Mouse (Mus musculus): ENCODE data around the gene Abi3bp. TPM values are rescaled to one million over a fixed set of nuclear protein-coding genes. Genes with fewer than 3 reads are reported as not detected.
A peak's percentile ranks its signal among the peaks of the same experiment; 100 is the strongest.

The Abi3bp gene
- polyA plus RNA-seq, 1 experiment from 2014 or later: 0.44 TPM

GRCm38 (mm10) chr16:56686747-56687146 is 209.1 kb downstream of the Abi3bp start:
- Histone ChIP-seq H3K4me2 (no peak overlapping the region), H3K27me3 (replicated peaks; ENCODE audit: control insufficient read depth, insufficient read depth, low read length) (no peaks in the 10 kb centered on the region), H3K9me3 (ENCODE audit: control insufficient read depth, low read length) (no peaks in the 10 kb centered on the region), H3K27ac (ENCODE audit: low read depth, low read length) (no peak overlapping the region), H3K4me3 (ENCODE audit: low read depth, low read length) (no peak overlapping the region), H3K36me3 (ENCODE audit: control insufficient read depth, insufficient read depth, low read length) (peaks cover 10% of the 10 kb centered on the region), H3K4me1 (replicated peaks; ENCODE audit: control insufficient read depth, insufficient read depth, low read length) (no peaks in the 10 kb centered on the region), H3K9ac (ENCODE audit: low read depth, low read length) (no peak overlapping the region)
- DNase-seq (ENCODE audit: low spot score) (no peak), ATAC-seq (replicated peaks; ENCODE audit: low FRiP score) (no peak)
- WGBS: 93% methylated on average over 5 of the region's 5 CpGs

- Histone ChIP-seq H3K36me3 (ENCODE audit: control insufficient read depth, insufficient read depth, low read length) (peaks cover 6% of the 10 kb centered on the region), H3K27me3 (replicated peaks; ENCODE audit: control insufficient read depth, insufficient read depth, low read length) (no peaks in the 10 kb centered on the region), H3K9ac (ENCODE audit: low read depth, low read length) (no peak overlapping the region), H3K4me3 (ENCODE audit: low read depth, low read length) (no peak overlapping the region), H3K27ac (ENCODE audit: low read depth, low read length) (no peak overlapping the region), H3K9me3 (ENCODE audit: control insufficient read depth, low read length) (no peaks in the 10 kb centered on the region), H3K4me1 (replicated peaks; ENCODE audit: control insufficient read depth, insufficient read depth, low read length) (no peaks in the 10 kb centered on the region), H3K4me2 (no peak overlapping the region)
- ATAC-seq (replicated peaks; ENCODE audit: low FRiP score) (no peak), DNase-seq (ENCODE audit: low spot score) (no peak)
- 96% methylated on average over 7 of the region's 7 CpGs for WGBS
Observed at GRCm38 (mm10) chr16:56690715-56691114, 213.0 kb downstream of the Abi3bp start.

- no peaks in the 10 kb centered on the region for H3K4me1 ChIP-seq (replicated peaks; ENCODE audit: control insufficient read depth, insufficient read depth, low read length)
- no peak overlapping the region for H3K27ac ChIP-seq (ENCODE audit: low read depth, low read length)
- H3K9ac ChIP-seq (ENCODE audit: low read depth, low read length): no peak overlapping the region
- H3K4me3 ChIP-seq (ENCODE audit: low read depth, low read length): no peak overlapping the region
- peaks cover 8% of the 10 kb centered on the region; the same call in 1 of the 2 replicates for H3K36me3 ChIP-seq (ENCODE audit: control insufficient read depth, insufficient read depth, low read length)
- WGBS: 77% methylated on average over 2 of the region's 2 CpGs
- no peaks in the 10 kb centered on the region for H3K9me3 ChIP-seq (ENCODE audit: control insufficient read depth, low read length)
- no peak for ATAC-seq (replicated peaks; ENCODE audit: low FRiP score)
- H3K4me2 ChIP-seq: no peak overlapping the region
- no peaks in the 10 kb centered on the region for H3K27me3 ChIP-seq (replicated peaks; ENCODE audit: control insufficient read depth, insufficient read depth, low read length)
- no peak for DNase-seq (ENCODE audit: low spot score)
Observed at GRCm38 (mm10) chr16:56696448-56696847, 218.8 kb downstream of the Abi3bp start.

- DNase-seq (ENCODE audit: low spot score) (no peak), ATAC-seq (replicated peaks; ENCODE audit: low FRiP score) (no peak)
- no peaks in the 10 kb centered on the region for H3K4me1 ChIP-seq (replicated peaks; ENCODE audit: control insufficient read depth, insufficient read depth, low read length)
- H3K4me3 ChIP-seq (ENCODE audit: low read depth, low read length): no peak overlapping the region
- H3K4me2 ChIP-seq: no peak overlapping the region
- H3K27me3 ChIP-seq (replicated peaks; ENCODE audit: control insufficient read depth, insufficient read depth, low read length): no peaks in the 10 kb centered on the region
- H3K36me3 ChIP-seq (ENCODE audit: control insufficient read depth, insufficient read depth, low read length): peaks cover 7% of the 10 kb centered on the region; the same call in 1 of the 2 replicates
- no peak overlapping the region for H3K27ac ChIP-seq (ENCODE audit: low read depth, low read length)
- 92% methylated on average over 3 of the region's 3 CpGs for WGBS
- no peaks in the 10 kb centered on the region for H3K9me3 ChIP-seq (ENCODE audit: control insufficient read depth, low read length)
- no peak overlapping the region for H3K9ac ChIP-seq (ENCODE audit: low read depth, low read length)
Observed at GRCm38 (mm10) chr16:56700898-56701297, 223.2 kb downstream of the Abi3bp start.

GRCm38 (mm10) chr16:56705731-56706130 is 228.1 kb downstream of the Abi3bp start:
- peaks cover 21% of the 10 kb centered on the region for H3K36me3 ChIP-seq (ENCODE audit: control insufficient read depth, insufficient read depth, low read length)
- no peaks in the 10 kb centered on the region for H3K9me3 ChIP-seq (ENCODE audit: control insufficient read depth, low read length)
- H3K27me3 ChIP-seq (replicated peaks; ENCODE audit: control insufficient read depth, insufficient read depth, low read length): no peaks in the 10 kb centered on the region
- WGBS: 90% methylated on average over 3 of the region's 3 CpGs
- DNase-seq (ENCODE audit: low spot score) (no peak), ATAC-seq (replicated peaks; ENCODE audit: low FRiP score) (no peak)
- no peak overlapping the region for H3K27ac ChIP-seq (ENCODE audit: low read depth, low read length)
- H3K9ac ChIP-seq (ENCODE audit: low read depth, low read length): no peak overlapping the region
- no peaks in the 10 kb centered on the region for H3K4me1 ChIP-seq (replicated peaks; ENCODE audit: control insufficient read depth, insufficient read depth, low read length)
- no peak overlapping the region for H3K4me3 ChIP-seq (ENCODE audit: low read depth, low read length)
- H3K4me2 ChIP-seq: no peak overlapping the region

GRCm38 (mm10) chr16:56710071-56710470 is 232.4 kb downstream of the Abi3bp start:
- H3K36me3 ChIP-seq (ENCODE audit: control insufficient read depth, insufficient read depth, low read length): peaks cover 25% of the 10 kb centered on the region
- H3K27ac ChIP-seq (ENCODE audit: low read depth, low read length): no peak overlapping the region
- H3K4me1 ChIP-seq (replicated peaks; ENCODE audit: control insufficient read depth, insufficient read depth, low read length): no peaks in the 10 kb centered on the region; the same call in 1 of the 2 replicates
- ATAC-seq (replicated peaks; ENCODE audit: low FRiP score): no peak
- WGBS: 87% methylated on average over 3 of the region's 3 CpGs
- no peak overlapping the region for H3K4me2 ChIP-seq
- no peak overlapping the region for H3K4me3 ChIP-seq (ENCODE audit: low read depth, low read length)
- DNase-seq (ENCODE audit: low spot score): no peak
- H3K9me3 ChIP-seq (ENCODE audit: control insufficient read depth, low read length): no peaks in the 10 kb centered on the region
- no peaks in the 10 kb centered on the region for H3K27me3 ChIP-seq (replicated peaks; ENCODE audit: control insufficient read depth, insufficient read depth, low read length)
- no peak overlapping the region for H3K9ac ChIP-seq (ENCODE audit: low read depth, low read length)

GRCm38 (mm10) chr16:56715608-56716007 is 237.9 kb downstream of the Abi3bp start:
- H3K4me2 ChIP-seq: peak overlapping the region; percentile 77
- H3K9ac ChIP-seq (ENCODE audit: low read depth, low read length): peak overlapping the region; percentile 92
- H3K9me3 ChIP-seq (ENCODE audit: control insufficient read depth, low read length): no peaks in the 10 kb centered on the region
- H3K36me3 ChIP-seq (ENCODE audit: control insufficient read depth, insufficient read depth, low read length): peaks cover 4% of the 10 kb centered on the region; the same call in 1 of the 2 replicates
- WGBS: 38% methylated on average over 3 of the region's 3 CpGs
- H3K4me3 ChIP-seq (ENCODE audit: low read depth, low read length): peak overlapping the region; percentile 88
- no peaks in the 10 kb centered on the region for H3K27me3 ChIP-seq (replicated peaks; ENCODE audit: control insufficient read depth, insufficient read depth, low read length)
- ATAC-seq (replicated peaks; ENCODE audit: low FRiP score) (no peak), DNase-seq (ENCODE audit: low spot score) (no peak)
- H3K4me1 ChIP-seq (replicated peaks; ENCODE audit: control insufficient read depth, insufficient read depth, low read length): peaks cover 13% of the 10 kb centered on the region
- no peak overlapping the region for H3K27ac ChIP-seq (ENCODE audit: low read depth, low read length)

- Histone ChIP-seq H3K9ac (ENCODE audit: low read depth, low read length) (peak overlapping the region; percentile 92), H3K36me3 (ENCODE audit: control insufficient read depth, insufficient read depth, low read length) (peaks cover 4% of the 10 kb centered on the region; the same call in 1 of the 2 replicates), H3K27ac (ENCODE audit: low read depth, low read length) (peak overlapping the region; percentile 99), H3K4me3 (ENCODE audit: low read depth, low read length) (peak overlapping the region; percentile 88), H3K4me1 (replicated peaks; ENCODE audit: control insufficient read depth, insufficient read depth, low read length) (peaks cover 15% of the 10 kb centered on the region), H3K4me2 (peak overlapping the region; percentile 77), H3K9me3 (ENCODE audit: control insufficient read depth, low read length) (no peaks in the 10 kb centered on the region), H3K27me3 (replicated peaks; ENCODE audit: control insufficient read depth, insufficient read depth, low read length) (no peaks in the 10 kb centered on the region)
- DNase-seq (ENCODE audit: low spot score) (no peak), ATAC-seq (replicated peaks; ENCODE audit: low FRiP score) (peak; percentile 56)
- WGBS: under 1% methylated on average over 29 of the region's 38 CpGs
Observed at GRCm38 (mm10) chr16:56716557-56717179, 239.0 kb downstream of the Abi3bp start.

All from liver, embryonic 11.5 days (tissue).